Comparison of ENCODE assay signal across 13 mouse cellular contexts in the genomic region with DNA sequence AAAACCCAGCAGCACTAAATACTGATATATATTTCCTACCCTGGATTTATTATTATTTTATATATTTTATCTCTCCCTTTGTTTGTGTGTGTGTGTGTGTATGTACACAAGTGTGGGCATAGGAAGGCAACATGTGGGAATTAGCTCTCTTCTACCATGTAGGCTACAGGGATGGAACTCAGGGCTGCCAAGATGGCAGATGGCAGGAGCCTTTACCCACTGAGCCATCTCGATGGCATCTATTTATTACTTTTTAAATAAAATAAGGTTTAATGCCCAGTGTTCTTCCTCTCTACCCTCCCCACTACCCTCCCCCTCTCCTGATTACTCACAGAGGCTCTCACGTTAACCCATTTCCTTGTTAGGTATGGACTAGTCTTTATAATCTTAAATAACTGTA. TPM values are rescaled to one million over a fixed set of nuclear protein-coding genes. Genes with fewer than 3 reads are reported as not detected.
DNase-seq lines count a peak whose midpoint lies in the region.
"Had no signal": no experiment of that assay in that cellular context is flagged by ENCODE, and none has a peak within 500 bp of the region (broad histone marks: within the 10 kb centered on the region; RNA-seq: fewer than 3 reads in every experiment).

No protein-coding gene starts in this region.

- DNase-seq in cerebellum, adult 11-12 months = peak; percentile 45
- peak; percentile 20 for DNase-seq in cerebellum, adult 8-10 months
- DNase-seq in cerebellum, postnatal 14 days = peak; percentile 32 to 63
- DNase-seq in lung, postnatal 10 days = no peak
- DNase-seq in gastrocnemius, adult 8-10 months (ENCODE audit: low spot score in 2 of 2) = no peak
- DNase-seq in spleen, postnatal 36 days (ENCODE audit: low spot score in 2 of 2) = no peak
- DNase-seq: adrenal gland, adult 8-10 months; adrenal gland, postnatal 36 days; gastrocnemius, adult 2 months; heart, adult 18-20 months; heart, postnatal 10 days; heart, postnatal 4 days; kidney, adult 18-20 months had no signal

RNA-seq across cellular contexts. Expression of a gene that starts 38.6 kb away (rescaled TPM):
- 1 to 10 TPM; 2.6 to 5.1 (median 4.2) TPM for total RNA-seq in gastrocnemius, adult 8-10 months (2022)

RNA-seq across cellular contexts. Expression of a gene that starts 39.0 kb away (rescaled TPM):
- 100 to 1,000 TPM; 270 to 449 (median 334) TPM for total RNA-seq in gastrocnemius, adult 8-10 months (2022)

RNA-seq across cellular contexts. Expression of a gene that starts 54.6 kb away (rescaled TPM):
- total RNA-seq in gastrocnemius, adult 8-10 months (2022) = 10 to 100 TPM in 2 of 4 experiments, 1 to 10 TPM in 2; 6.6 to 11.1 (median 9.6) TPM

Comparison
In these comparisons a context has a peak if more than half of its experiments do, and no peak if none do; other contexts are left out.
1. DNase-seq: peak in cerebellum, adult 11-12 months (single experiment), cerebellum, adult 8-10 months (single experiment) and cerebellum, postnatal 14 days (2 of 2); none in lung, postnatal 10 days (single experiment), gastrocnemius, adult 8-10 months (0 of 2) and spleen, postnatal 36 days (0 of 2).